Mouse (Mus musculus): ENCODE measurements around the gene Hyal2. TPM values are rescaled to one million over a fixed set of nuclear protein-coding genes. Genes with fewer than 3 reads are reported as not detected.

Gene Hyal2
- total and polyA plus RNA-seq, 2 experiments from 2014 or later = 58.6 to 97.3 TPM

DNA sequence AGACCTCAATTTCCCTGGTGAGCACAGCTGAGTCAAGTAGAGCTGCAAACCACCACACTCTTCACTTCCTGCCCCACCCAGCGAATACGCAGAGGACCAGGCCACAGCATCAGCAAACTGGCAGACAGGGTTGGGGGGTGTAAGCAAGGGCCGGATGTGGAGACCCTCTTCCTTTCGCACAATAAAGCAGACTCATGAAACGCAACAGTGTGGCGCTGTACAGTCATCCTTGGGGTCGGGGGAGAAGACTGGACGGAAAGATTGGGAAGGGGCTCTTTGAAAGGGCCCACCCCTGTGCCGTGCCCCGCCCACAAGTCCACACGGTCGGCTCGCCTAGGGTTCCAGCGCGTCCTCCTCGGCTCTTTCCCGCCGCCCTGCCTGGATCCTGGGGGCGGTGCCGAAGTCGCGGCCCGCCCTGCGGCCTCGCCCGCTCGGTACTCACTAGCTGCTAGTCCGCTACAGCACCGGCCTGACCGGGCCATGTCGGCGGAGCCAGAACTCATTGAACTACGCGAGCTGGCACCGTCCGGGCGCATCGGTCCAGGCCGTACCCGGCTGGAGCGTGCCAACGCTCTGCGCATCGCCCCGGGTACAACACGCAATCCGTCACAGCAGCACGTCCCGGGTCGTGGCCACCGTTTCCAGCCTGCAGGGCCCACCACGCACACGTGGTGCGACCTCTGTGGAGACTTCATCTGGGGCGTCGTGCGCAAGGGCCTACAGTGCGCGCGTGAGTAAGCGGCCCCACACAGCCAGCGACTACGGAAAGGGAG lies 16.4 kb upstream of the Hyal2 start, which contains the start of gene Rassf1:
Rassf1 (plus strand) TSS at position 439 of the 773 bp plus-strand sequence.
- Histone ChIP-seq H3K36me3 (replicated peaks; ENCODE audit: control insufficient read depth, insufficient read depth, low read length) (no peaks in the 10 kb centered on the region), H3K9me3 (replicated peaks; ENCODE audit: control insufficient read depth, low read length) (no peaks in the 10 kb centered on the region), H3K27ac (ENCODE audit: low read depth) (peak within 1 kb of the TSS; percentile 46; the same call in 1 of the 2 replicates), H3K9ac (replicated peaks; ENCODE audit: low read depth, low read length) (peak within 1 kb of the TSS; percentile 52; the same call in 1 of the 2 replicates), H3K4me1 (ENCODE audit: control insufficient read depth, insufficient read depth) (peaks cover 41% of the 10 kb centered on the region), H3K4me2 (ENCODE audit: low read depth, low read length) (peak within 1 kb of the TSS; percentile 77), H3K4me3 (ENCODE audit: low read depth, low read length) (peak within 1 kb of the TSS; percentile 51), H3K27me3 (ENCODE audit: control insufficient read depth, insufficient read depth, low read length) (0 out of 2 replicates have a peak, but pooled peaks cover 12% of the 10 kb centered on the region)
- TF ChIP-seq EP300 (IDR thresholded peaks at IDR 0.05; ENCODE audit: low read depth) = no peak
- TF ChIP-seq CTCF (IDR thresholded peaks at IDR 0.05; ENCODE audit: low read depth) = no peak
- ATAC-seq (ENCODE audit: insufficient read depth, low read depth) (0 out of 2 replicates have a peak, but pooled peaks have one; percentile 4), DNase-seq (ENCODE audit: low spot score) (no peak)
- WGBS = 2% methylated on average over 58 of the region's 63 CpGs

DNA sequence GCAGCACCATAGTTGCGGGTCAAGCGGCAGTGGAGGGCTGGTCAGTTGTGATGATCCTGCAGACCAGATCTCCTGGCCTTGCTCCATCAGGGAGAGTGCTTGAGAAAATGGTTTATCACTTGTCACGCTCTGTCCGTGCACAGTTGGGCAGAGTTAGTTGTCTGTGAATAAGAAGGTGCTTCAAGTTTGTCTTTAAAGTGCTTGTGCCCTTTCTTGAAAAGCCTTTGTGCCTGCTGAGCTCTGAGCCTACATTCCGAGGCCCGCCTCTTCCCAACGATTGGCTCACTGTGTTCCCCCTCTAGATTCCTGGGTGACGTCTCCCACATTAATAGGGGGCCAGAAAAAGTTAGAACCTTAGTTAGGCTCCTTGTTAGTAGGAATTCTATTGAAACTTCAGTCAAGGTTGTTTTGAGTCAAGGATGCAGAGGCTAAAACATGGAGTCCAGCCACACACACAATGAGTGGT lies 15.8 kb upstream of the Hyal2 start:
- H3K4me1 ChIP-seq (ENCODE audit: control insufficient read depth, insufficient read depth) = peaks cover 41% of the 10 kb centered on the region
- H3K36me3 ChIP-seq (replicated peaks; ENCODE audit: control insufficient read depth, insufficient read depth, low read length) = peaks cover 2% of the 10 kb centered on the region; the same call in 1 of the 2 replicates
- H3K27me3 ChIP-seq (ENCODE audit: control insufficient read depth, insufficient read depth, low read length) = 0 out of 2 replicates have a peak, but pooled peaks cover 12% of the 10 kb centered on the region
- TF ChIP-seq CTCF (IDR thresholded peaks at IDR 0.05; ENCODE audit: low read depth) (no peak), EP300 (IDR thresholded peaks at IDR 0.05; ENCODE audit: low read depth) (no peak)
- WGBS = 27% methylated on average over 8 of the region's 8 CpGs
- H3K9me3 ChIP-seq (replicated peaks; ENCODE audit: control insufficient read depth, low read length) = no peaks in the 10 kb centered on the region
- ATAC-seq (ENCODE audit: insufficient read depth, low read depth) = no peak
- peak overlapping the region; percentile 51 for H3K4me3 ChIP-seq (ENCODE audit: low read depth, low read length)
- H3K27ac ChIP-seq (ENCODE audit: low read depth) = peak overlapping the region; percentile 46; the same call in 1 of the 2 replicates
- DNase-seq (ENCODE audit: low spot score) = no peak
- H3K9ac ChIP-seq (replicated peaks; ENCODE audit: low read depth, low read length) = peak overlapping the region; percentile 52; the same call in 1 of the 2 replicates
- peak overlapping the region; percentile 77 for H3K4me2 ChIP-seq (ENCODE audit: low read depth, low read length)

GRCm38 (mm10) chr9:107552690-107553393 lies 14.9 kb upstream of the Hyal2 start:
- no peak for ATAC-seq (ENCODE audit: insufficient read depth, low read depth)
- H3K27me3 ChIP-seq (ENCODE audit: control insufficient read depth, insufficient read depth, low read length) = 0 out of 2 replicates have a peak, but pooled peaks cover 8% of the 10 kb centered on the region
- no peak overlapping the region for H3K27ac ChIP-seq (ENCODE audit: low read depth)
- no peak overlapping the region for H3K4me3 ChIP-seq (ENCODE audit: low read depth, low read length)
- DNase-seq (ENCODE audit: low spot score) = no peak
- H3K4me2 ChIP-seq (ENCODE audit: low read depth, low read length) = peak overlapping the region; percentile 86; the same call in 1 of the 2 replicates
- peaks cover 33% of the 10 kb centered on the region for H3K4me1 ChIP-seq (ENCODE audit: control insufficient read depth, insufficient read depth)
- no peak overlapping the region for H3K9ac ChIP-seq (replicated peaks; ENCODE audit: low read depth, low read length)
- TF ChIP-seq CTCF (IDR thresholded peaks at IDR 0.05; ENCODE audit: low read depth) (no peak), EP300 (IDR thresholded peaks at IDR 0.05; ENCODE audit: low read depth) (no peak)
- no peaks in the 10 kb centered on the region for H3K9me3 ChIP-seq (replicated peaks; ENCODE audit: control insufficient read depth, low read length)
- peaks cover 11% of the 10 kb centered on the region for H3K36me3 ChIP-seq (replicated peaks; ENCODE audit: control insufficient read depth, insufficient read depth, low read length)
- 82% methylated on average over 5 of the region's 5 CpGs for WGBS

DNA sequence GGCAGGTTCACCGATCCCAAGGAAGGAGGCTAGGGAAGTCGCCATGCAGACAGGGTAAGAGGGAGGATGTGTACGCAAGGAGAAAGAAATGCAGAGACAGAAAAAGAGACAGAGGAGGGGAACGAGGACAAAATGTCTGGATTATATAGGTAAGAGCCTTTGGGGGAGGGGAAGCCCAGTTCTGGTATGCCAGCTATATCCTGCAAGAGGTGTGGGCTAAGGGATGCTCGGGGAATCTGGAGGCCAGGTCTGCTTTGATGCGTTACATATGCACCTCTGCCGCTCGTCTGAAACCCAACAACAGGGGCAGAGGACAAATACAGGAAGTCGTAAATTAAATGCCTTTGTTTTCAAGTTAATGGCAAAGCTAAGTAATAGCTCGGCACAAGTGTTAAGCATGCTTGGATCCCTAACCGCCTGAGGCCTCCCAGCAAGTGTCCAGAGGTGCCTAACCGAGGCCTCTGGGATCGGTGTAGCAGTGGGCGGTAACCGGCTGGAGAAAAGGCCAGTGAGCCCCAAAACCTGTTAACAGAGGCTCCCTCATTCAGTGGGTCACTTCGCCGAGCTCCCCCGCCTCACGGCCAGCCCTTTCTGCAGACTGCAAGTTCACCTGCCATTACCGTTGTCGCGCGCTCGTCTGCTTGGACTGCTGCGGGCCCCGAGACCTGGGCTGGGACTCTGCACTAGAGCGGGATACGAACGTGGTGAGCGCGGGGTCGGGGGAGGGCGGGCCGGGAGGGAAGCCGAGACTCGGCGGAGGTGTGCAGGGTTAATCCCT lies 14.0 kb upstream of the Hyal2 start:
- H3K27ac ChIP-seq (ENCODE audit: low read depth) = peak overlapping the region; percentile 96
- H3K36me3 ChIP-seq (replicated peaks; ENCODE audit: control insufficient read depth, insufficient read depth, low read length) = peaks cover 20% of the 10 kb centered on the region
- peaks cover 33% of the 10 kb centered on the region for H3K4me1 ChIP-seq (ENCODE audit: control insufficient read depth, insufficient read depth)
- WGBS = 9% methylated on average over 37 of the region's 37 CpGs
- TF ChIP-seq CTCF (IDR thresholded peaks at IDR 0.05; ENCODE audit: low read depth) = no peak
- TF ChIP-seq EP300 (IDR thresholded peaks at IDR 0.05; ENCODE audit: low read depth) = no peak
- peak overlapping the region; percentile 52 for H3K9ac ChIP-seq (replicated peaks; ENCODE audit: low read depth, low read length)
- H3K27me3 ChIP-seq (ENCODE audit: control insufficient read depth, insufficient read depth, low read length) = 0 out of 2 replicates have a peak, but pooled peaks cover 7% of the 10 kb centered on the region
- DNase-seq (ENCODE audit: low spot score) = no peak
- ATAC-seq (ENCODE audit: insufficient read depth, low read depth) = peak; percentile 19
- peak overlapping the region; percentile 86 for H3K4me2 ChIP-seq (ENCODE audit: low read depth, low read length)
- no peaks in the 10 kb centered on the region for H3K9me3 ChIP-seq (replicated peaks; ENCODE audit: control insufficient read depth, low read length)
- peak overlapping the region; percentile 70 for H3K4me3 ChIP-seq (ENCODE audit: low read depth, low read length)
